Mouse (Mus musculus) kidney, embryonic 16.5 days (tissue): ENCODE measurements around the gene Sh3rf1. TPM values are rescaled to one million over a fixed set of nuclear protein-coding genes. Genes with fewer than 3 reads are reported as not detected.

Source experiments
- ATAC-seq: fragments of 200-750 bp; cut with Nextera tagmentation; 2 replicates; pipeline ENCODE4 v1.8.0; 2017; ENCODE audit warnings: moderate TSS enrichment; ENCODE audit not compliant: low FRiP score, low TSS enrichment
- H3K27ac ChIP-seq: fragments of 300-500 bp; sonication (generic); 2 replicates; pipeline ENCODE4 v1.5.1; 2014; ENCODE audit warnings: low read length
- H3K27me3 ChIP-seq: fragments of 300-500 bp; sonication (generic); 2 replicates; pipeline ENCODE4 v1.6.1; 2014; ENCODE audit warnings: low read length, control low read depth, mixed read lengths; ENCODE audit not compliant: insufficient read depth
- H3K36me3 ChIP-seq: fragments of 300-500 bp; sonication (generic); 2 replicates; pipeline ENCODE4 v1.6.1; 2014; ENCODE audit warnings: low read length, control low read depth, mixed read lengths; ENCODE audit not compliant: insufficient read depth
- H3K4me1 ChIP-seq: fragments of 300-500 bp; sonication (generic); 2 replicates; pipeline ENCODE4 v1.6.1; 2014; ENCODE audit warnings: low read length, control low read depth, mixed read lengths; ENCODE audit not compliant: insufficient read depth
- H3K4me2 ChIP-seq: fragments of 300-500 bp; sonication (generic); replicated peaks from 2 replicates; pipeline ENCODE4 v1.6.1; 2014; ENCODE audit warnings: low read depth, low read length
- H3K4me3 ChIP-seq: fragments of 300-500 bp; sonication (generic); 2 replicates; pipeline ENCODE4 v1.5.1; 2014; ENCODE audit warnings: mild to moderate bottlenecking, low read length
- H3K9ac ChIP-seq: fragments of 300-500 bp; sonication (generic); replicated peaks from 2 replicates; pipeline ENCODE4 v1.6.1; 2014; ENCODE audit warnings: low read length
- H3K9me3 ChIP-seq: fragments of 300-500 bp; sonication (generic); 2 replicates; pipeline ENCODE4 v1.6.1; 2016; ENCODE audit warnings: low read length, control low read depth
- WGBS: fragments of 180-500 bp; shearing (Covaris S2); extraction: QIAGEN DNeasy Blood & Tissue Kit; methylation state at CpG from one replicate; pipeline ENCODE4 v1.1.7; 2014; 5-methylcytosine and 5-hydroxymethylcytosine counted together
- polyA plus RNA-seq: library from polyadenylated mRNA; unstranded; fragments of >200 nt; fragmentation: Nextera tagmentation; extraction: Ambion mirVana; gene quantifications from 2 replicates; pipeline ENCODE4 v1.2.1, GENCODE M21; 2015

Gene Sh3rf1
- polyA plus RNA-seq, 1 experiment from 2014 or later, result 23.3 TPM

DNA sequence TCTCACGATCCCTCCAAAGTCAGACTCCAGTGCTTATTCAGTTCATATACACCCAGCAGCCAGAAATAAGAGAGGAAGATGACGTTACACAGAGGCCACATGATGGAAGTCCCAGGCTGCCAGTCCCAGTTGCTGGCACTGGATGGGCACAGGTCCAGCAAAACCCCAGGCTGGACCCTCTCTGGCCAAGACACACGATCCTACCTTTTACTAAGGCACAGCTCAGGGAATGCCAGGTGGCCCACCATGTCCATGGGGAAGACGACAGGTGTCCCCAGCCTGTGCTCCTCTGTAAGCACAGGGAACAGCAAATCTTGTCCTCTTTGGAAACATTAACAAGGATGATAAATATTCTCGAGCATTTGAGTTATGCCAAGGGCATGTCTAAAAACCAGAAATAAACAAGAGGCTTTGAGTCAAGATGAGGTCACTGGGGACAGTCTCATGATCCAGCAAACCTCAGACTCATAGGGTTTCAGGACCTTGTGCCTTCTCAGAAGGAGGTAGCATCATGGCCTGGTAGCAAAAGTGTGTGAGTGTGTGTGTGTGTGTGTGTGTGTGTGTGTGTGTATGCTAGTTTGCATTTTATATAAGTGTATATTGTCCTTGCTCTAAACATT lies 29.3 kb upstream of the Sh3rf1 start:
- ATAC-seq, result no peak
- Histone ChIP-seq H3K4me2 (no peak overlapping the region), H3K9me3 (no peaks in the 10 kb centered on the region), H3K27ac (no peak overlapping the region), H3K9ac (no peak overlapping the region), H3K4me3 (no peak overlapping the region), H3K27me3 (no peaks in the 10 kb centered on the region), H3K4me1 (no peaks in the 10 kb centered on the region), H3K36me3 (no peaks in the 10 kb centered on the region)
- 72% methylated on average over 5 of the region's 5 CpGs for WGBS

DNA sequence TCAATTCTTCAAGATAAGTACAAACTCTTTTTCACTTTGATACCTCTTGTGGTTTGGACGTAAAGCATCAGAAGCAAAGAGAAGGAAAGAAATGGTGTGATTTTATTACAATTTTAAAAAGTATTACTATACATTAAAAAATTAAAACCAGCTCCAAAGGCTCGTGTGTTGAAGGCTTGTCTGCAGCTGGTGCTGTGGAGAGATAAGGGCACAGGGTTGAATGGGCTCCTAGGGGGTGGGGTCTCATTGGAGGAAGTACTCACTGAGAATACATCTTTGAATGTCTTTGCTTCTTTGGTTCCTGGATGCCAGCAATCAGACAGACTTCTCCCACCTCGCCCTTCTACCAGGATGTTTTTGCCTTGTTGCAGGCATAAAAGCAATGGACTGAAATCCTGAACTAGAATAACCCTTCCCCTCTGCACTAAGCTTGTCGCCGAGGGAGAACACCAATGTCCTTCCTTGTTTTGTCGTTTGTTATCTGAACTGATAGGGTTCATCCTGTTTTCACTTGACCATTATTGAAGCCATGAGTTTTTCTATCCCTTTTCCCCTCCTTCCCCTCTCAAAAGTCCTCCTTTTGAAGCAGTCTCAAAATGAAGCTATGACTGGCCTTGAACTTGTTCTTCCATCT lies 23.3 kb upstream of the Sh3rf1 start:
- Histone ChIP-seq H3K27ac (no peak overlapping the region), H3K4me3 (no peak overlapping the region), H3K9ac (no peak overlapping the region), H3K27me3 (no peaks in the 10 kb centered on the region), H3K36me3 (no peaks in the 10 kb centered on the region), H3K4me1 (no peaks in the 10 kb centered on the region), H3K9me3 (no peaks in the 10 kb centered on the region), H3K4me2 (no peak overlapping the region)
- ATAC-seq, result no peak
- 72% methylated on average over 6 of the region's 6 CpGs for WGBS

DNA sequence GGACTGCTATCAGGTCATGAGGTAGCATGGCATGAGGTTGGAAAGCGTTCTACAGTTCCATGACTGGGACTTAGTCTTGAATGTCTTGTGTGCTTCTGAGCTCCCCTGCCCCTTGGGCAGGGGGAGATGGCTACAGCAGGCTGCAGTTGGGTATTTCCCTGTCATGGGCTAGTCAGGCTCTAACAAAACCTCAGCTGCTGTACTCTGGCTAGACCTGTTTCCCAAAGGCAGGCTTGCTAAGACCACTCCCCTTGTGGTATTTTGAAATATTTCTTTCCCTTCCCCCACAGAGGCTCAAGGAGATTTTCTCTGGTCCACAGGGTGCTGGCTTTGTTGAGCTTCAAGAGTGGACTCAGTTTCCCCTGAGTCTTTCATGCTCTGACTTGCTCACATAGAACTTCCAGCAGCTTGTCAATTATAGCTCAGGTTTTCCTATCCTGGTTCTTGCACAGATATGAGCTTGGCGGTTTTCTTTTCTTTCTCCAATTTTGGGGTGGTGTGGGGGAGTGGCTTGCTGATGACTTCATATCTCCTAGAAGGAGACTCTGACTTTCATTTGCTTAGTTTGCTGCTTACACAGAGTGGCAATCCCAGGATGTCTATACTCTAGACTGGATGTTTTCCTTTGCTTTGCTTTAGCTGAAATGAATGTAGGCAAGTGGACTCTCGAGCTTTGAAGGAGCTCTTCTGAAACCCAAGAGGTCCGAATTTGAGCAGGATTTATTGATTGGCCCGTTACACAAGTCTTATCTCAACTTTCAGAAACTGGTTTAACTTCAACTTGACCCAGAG lies 20.4 kb upstream of the Sh3rf1 start:
- ATAC-seq, result no peak
- Histone ChIP-seq H3K4me3 (no peak overlapping the region), H3K27ac (no peak overlapping the region), H3K9me3 (no peaks in the 10 kb centered on the region), H3K4me1 (no peaks in the 10 kb centered on the region), H3K9ac (no peak overlapping the region), H3K27me3 (no peaks in the 10 kb centered on the region), H3K4me2 (no peak overlapping the region), H3K36me3 (no peaks in the 10 kb centered on the region)
- 71% methylated on average over 5 of the region's 5 CpGs for WGBS

DNA sequence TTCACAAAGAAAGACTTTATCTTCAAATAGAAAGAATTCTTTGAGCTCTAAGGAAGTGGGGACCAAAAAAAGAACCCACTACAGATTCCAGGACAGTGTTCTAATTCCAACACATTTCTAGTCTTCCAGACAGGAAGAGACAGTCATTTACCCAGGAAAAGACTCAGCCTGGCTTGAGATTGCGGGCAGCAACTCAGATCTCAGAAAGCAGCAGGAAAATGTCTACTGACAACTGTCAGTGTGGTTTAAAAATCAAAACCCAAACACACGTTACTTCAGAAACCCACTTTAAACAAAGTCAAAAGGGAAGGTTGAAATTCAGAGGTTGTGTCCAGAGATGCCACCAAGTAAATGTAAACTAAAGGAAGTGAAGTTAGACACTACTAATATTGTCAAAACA lies 16.8 kb upstream of the Sh3rf1 start:
- H3K9me3 ChIP-seq, result no peaks in the 10 kb centered on the region
- H3K36me3 ChIP-seq, result no peaks in the 10 kb centered on the region
- H3K9ac ChIP-seq, result no peak overlapping the region
- no peak overlapping the region for H3K4me2 ChIP-seq
- H3K4me3 ChIP-seq, result no peak overlapping the region
- no peaks in the 10 kb centered on the region for H3K27me3 ChIP-seq
- WGBS, result 68% methylated on average over 2 of the region's 2 CpGs
- no peaks in the 10 kb centered on the region for H3K4me1 ChIP-seq
- H3K27ac ChIP-seq, result no peak overlapping the region
- ATAC-seq, result no peak

DNA sequence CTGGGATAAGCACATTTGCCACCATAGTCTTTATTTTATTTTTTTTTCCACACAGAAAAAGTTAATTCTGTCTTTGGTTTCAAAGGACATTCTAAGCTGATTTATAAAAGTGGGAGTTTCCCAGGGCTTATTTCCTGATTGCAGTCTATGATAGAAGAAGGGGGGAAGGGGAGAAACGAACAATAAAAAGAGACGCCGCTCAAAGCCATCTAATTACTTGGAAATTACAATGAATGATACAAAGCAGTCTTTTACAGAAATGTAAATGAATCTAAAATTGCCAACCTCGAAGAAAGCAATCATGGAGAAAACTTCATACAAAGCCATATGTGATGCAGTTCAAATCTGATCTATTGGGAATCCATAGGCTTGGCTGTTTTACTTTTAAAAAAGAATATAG lies 16.0 kb upstream of the Sh3rf1 start:
- Histone ChIP-seq H3K36me3 (no peaks in the 10 kb centered on the region), H3K9ac (no peak overlapping the region), H3K4me1 (no peaks in the 10 kb centered on the region), H3K9me3 (no peaks in the 10 kb centered on the region), H3K4me3 (no peak overlapping the region), H3K27me3 (no peaks in the 10 kb centered on the region), H3K4me2 (no peak overlapping the region), H3K27ac (no peak overlapping the region)
- ATAC-seq, result no peak
- WGBS, result 58% methylated on average over 4 of the region's 4 CpGs

DNA sequence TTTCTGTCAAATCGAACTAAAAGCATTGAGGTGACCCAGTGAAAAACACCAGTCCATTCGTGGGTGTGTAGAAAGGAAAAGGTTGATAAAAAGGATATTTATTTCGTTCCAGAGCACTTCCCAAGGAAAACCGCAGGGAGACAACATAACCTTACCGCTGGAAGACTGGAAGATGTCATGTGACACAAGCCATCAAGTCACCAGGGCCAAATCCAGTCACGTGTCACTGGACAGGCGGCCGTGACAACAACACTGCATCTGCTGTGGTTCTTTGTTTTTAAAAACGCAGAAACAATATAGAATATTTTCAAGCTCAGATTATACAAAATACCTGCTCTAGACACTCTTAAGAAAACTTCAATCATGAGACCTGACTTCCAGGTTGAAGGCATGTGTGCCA lies 15.0 kb upstream of the Sh3rf1 start:
- 84% methylated on average over 9 of the region's 9 CpGs for WGBS
- no peak overlapping the region for H3K4me2 ChIP-seq
- H3K9me3 ChIP-seq, result no peaks in the 10 kb centered on the region
- no peaks in the 10 kb centered on the region for H3K4me1 ChIP-seq
- no peak overlapping the region for H3K9ac ChIP-seq
- no peak for ATAC-seq
- H3K36me3 ChIP-seq, result no peaks in the 10 kb centered on the region
- H3K4me3 ChIP-seq, result no peak overlapping the region
- no peak overlapping the region for H3K27ac ChIP-seq
- no peaks in the 10 kb centered on the region for H3K27me3 ChIP-seq

DNA sequence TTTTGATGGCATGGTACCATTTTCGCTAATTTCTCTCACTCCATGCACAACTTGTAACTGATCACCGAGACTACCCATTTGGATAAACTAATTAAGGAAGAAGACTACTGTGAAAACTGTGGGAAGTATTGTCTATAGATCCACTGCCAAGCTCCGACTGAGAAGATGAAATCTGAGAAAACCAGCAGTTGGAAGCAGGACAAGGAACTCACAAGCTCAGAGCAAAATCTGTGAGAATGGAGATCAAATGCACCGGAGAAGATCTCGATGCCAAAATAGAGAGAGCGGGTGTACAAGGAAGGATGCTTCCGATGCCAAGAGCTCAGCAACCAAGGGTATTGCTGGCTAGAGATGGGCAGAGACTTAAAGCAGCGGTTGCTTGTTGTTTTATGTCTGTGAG lies 12.8 kb upstream of the Sh3rf1 start:
- no peak overlapping the region for H3K4me2 ChIP-seq
- no peak overlapping the region for H3K4me3 ChIP-seq
- H3K27ac ChIP-seq, result no peak overlapping the region
- H3K9ac ChIP-seq, result no peak overlapping the region
- WGBS, result 79% methylated on average over 8 of the region's 8 CpGs
- H3K36me3 ChIP-seq, result no peaks in the 10 kb centered on the region
- H3K4me1 ChIP-seq, result peaks cover 5% of the 10 kb centered on the region; the same call in 1 of the 2 replicates
- no peak for ATAC-seq
- H3K27me3 ChIP-seq, result no peaks in the 10 kb centered on the region
- H3K9me3 ChIP-seq, result no peaks in the 10 kb centered on the region

DNA sequence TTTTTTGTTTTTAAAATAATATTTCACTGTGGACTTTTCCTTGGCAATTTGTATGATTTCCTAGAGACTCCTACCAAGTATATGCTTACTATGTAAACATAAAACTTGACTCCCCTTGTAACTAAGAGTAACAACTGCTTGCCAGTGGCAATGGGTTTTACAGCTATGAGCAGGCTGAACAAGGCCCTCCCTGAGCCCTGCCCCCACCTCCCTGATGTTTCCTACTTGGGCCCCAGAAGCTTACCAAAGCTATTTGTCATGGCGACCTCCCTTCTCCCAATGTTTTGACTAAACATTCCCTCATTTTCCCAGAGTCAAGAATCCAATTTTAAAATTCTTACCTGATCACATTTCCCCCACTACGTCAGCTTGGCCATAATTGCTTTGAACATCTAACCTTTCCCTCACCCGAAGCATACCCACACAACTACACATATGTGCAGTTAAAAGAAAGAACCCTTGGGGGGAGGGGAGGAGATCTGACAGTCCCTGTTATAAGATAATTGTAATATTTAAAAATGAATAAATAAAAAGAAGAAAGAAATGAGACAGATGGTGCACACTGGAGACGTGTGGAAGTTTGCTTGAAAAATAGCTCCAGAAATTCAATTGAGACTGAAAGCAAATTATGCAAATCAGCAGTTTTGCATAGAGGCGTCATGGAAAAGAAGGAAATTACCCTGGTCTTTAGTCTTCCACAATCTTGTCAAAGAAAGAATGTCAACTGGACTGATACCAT lies 8.4 kb upstream of the Sh3rf1 start:
- 33% methylated on average over 5 of the region's 5 CpGs for WGBS
- Histone ChIP-seq H3K27ac (0 out of 2 replicates have a peak overlapping the region, but pooled peaks have one; percentile 34), H3K9me3 (no peaks in the 10 kb centered on the region), H3K36me3 (no peaks in the 10 kb centered on the region), H3K9ac (no peak overlapping the region), H3K4me3 (no peak overlapping the region), H3K4me1 (peaks cover 14% of the 10 kb centered on the region; the same call in 1 of the 2 replicates), H3K27me3 (no peaks in the 10 kb centered on the region), H3K4me2 (no peak overlapping the region)
- peak; percentile 92 for ATAC-seq

DNA sequence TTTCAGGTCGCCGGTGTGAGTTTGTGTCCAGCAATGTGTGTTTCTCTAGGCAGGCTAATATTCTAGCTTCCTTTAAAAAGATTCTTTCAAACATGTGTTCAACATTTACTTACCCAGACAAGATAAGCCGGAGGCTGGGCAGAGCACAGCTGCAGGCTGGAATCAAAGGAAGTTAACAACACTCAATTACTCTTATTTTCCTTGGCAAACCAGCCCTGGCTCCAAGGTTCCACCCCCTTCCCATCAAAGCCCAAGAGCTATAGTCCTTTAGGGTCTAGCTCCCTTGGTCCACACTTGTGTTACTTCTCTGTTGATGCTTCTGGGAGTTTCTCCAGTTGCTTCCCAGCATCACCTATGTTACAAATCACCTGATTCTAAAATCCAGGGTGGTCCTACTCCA lies 6.7 kb upstream of the Sh3rf1 start:
- Histone ChIP-seq H3K4me3 (no peak overlapping the region), H3K4me2 (no peak overlapping the region), H3K36me3 (no peaks in the 10 kb centered on the region), H3K27ac (no peak overlapping the region), H3K27me3 (no peaks in the 10 kb centered on the region), H3K4me1 (peaks cover 14% of the 10 kb centered on the region; the same call in 1 of the 2 replicates), H3K9me3 (no peaks in the 10 kb centered on the region), H3K9ac (no peak overlapping the region)
- no peak for ATAC-seq
- WGBS, result 48% methylated on average over 3 of the region's 3 CpGs
